Mouse (Mus musculus): ENCODE results near the gene Rnf40. TPM values are rescaled to one million over a fixed set of nuclear protein-coding genes. Genes with fewer than 3 reads are reported as not detected.
A peak's percentile ranks its signal among the peaks of the same experiment; 100 is the strongest.

Rnf40 gene
- polyA plus RNA-seq, 1 experiment from 2014 or later: 12.4 TPM

DNA sequence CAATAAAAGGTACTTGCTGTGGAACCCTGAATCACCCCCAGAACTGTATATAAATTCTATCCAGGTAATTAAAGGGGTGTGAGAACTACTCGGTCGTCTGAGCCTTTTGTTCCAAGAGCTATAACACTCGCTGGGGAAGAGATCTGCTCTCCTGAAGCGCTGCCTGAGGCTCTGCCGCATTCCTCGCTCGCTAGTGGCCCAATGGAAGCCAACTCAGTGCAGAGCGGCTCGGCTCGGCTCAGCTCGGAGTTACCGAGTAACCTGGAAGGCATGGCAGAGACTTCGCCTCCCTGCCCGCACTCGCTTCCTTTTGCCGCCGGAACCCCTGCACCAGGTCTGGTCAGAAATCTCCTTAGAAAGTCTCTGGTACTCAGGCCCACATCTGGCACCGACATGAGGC is 63.5 kb downstream of the Rnf40 start:
- Histone ChIP-seq H3K4me3 (ENCODE audit: low read depth, low read length) (no peak overlapping the region), H3K9ac (replicated peaks) (0 out of 2 replicates have a peak overlapping the region, but pooled peaks have one; percentile 26), H3K4me1 (ENCODE audit: insufficient read depth) (no peaks in the 10 kb centered on the region), H3K9me3 (ENCODE audit: low read length) (no peaks in the 10 kb centered on the region), H3K4me2 (ENCODE audit: low read depth, low read length) (peak overlapping the region; percentile 47), H3K27ac (ENCODE audit: low read depth) (no peak overlapping the region), H3K27me3 (ENCODE audit: insufficient read depth, low read length) (no peaks in the 10 kb centered on the region), H3K36me3 (replicated peaks; ENCODE audit: insufficient read depth, low read length) (no peaks in the 10 kb centered on the region)
- DNase-seq (peak; percentile 31), ATAC-seq (peak; percentile 49; the same call in 1 of the 2 replicates)
- TF ChIP-seq CTCF (IDR thresholded peaks at IDR 0.05; ENCODE audit: low read depth) (no peak), EP300 (IDR thresholded peaks at IDR 0.05; ENCODE audit: low read depth) (no peak)
- WGBS (ENCODE audit: insufficient replicate concordance): 32% methylated on average over 18 of the region's 18 CpGs

GRCm38 (mm10) chr7:127654318-127654717 is 65.8 kb downstream of the Rnf40 start:
- Histone ChIP-seq H3K4me3 (ENCODE audit: low read depth, low read length) (no peak overlapping the region), H3K9ac (replicated peaks) (no peak overlapping the region), H3K27me3 (ENCODE audit: insufficient read depth, low read length) (no peaks in the 10 kb centered on the region), H3K4me2 (ENCODE audit: low read depth, low read length) (no peak overlapping the region), H3K36me3 (replicated peaks; ENCODE audit: insufficient read depth, low read length) (no peaks in the 10 kb centered on the region), H3K27ac (ENCODE audit: low read depth) (no peak overlapping the region), H3K9me3 (ENCODE audit: low read length) (no peaks in the 10 kb centered on the region), H3K4me1 (ENCODE audit: insufficient read depth) (no peaks in the 10 kb centered on the region)
- ATAC-seq (no peak), DNase-seq (no peak)
- 72% methylated on average over 10 of the region's 10 CpGs for WGBS (ENCODE audit: insufficient replicate concordance)
- TF ChIP-seq EP300 (IDR thresholded peaks at IDR 0.05; ENCODE audit: low read depth) (no peak), CTCF (IDR thresholded peaks at IDR 0.05; ENCODE audit: low read depth) (no peak)

Other genes with a start within 250 kb of the Rnf40 start
- 4.8 and 6.4 TPM in 2 replicates for gene Zfp768, start 243.2 kb upstream of the Rnf40 start, polyA plus RNA-seq (2015; fragmentation: Nextera tagmentation; extraction: Ambion mirVana)
- gene Zfp747, start 212.7 kb upstream of the Rnf40 start, polyA plus RNA-seq (2015; fragmentation: Nextera tagmentation; extraction: Ambion mirVana): 1.5 TPM in 2 replicates
- 0.89 and 1.2 TPM in 2 replicates for gene 9130019O22Rik, start 201.6 kb upstream of the Rnf40 start, polyA plus RNA-seq (2015; fragmentation: Nextera tagmentation; extraction: Ambion mirVana)
- 1.9 and 2.6 TPM in 2 replicates for gene E430018J23Rik, start 195.1 kb upstream of the Rnf40 start, polyA plus RNA-seq (2015; fragmentation: Nextera tagmentation; extraction: Ambion mirVana)
- 0.98 and 1.1 TPM in 2 replicates for gene Zfp764, start 181.9 kb upstream of the Rnf40 start, polyA plus RNA-seq (2015; fragmentation: Nextera tagmentation; extraction: Ambion mirVana)
- 8.7 and 10.1 TPM in 2 replicates for gene Zfp688, start 166.7 kb upstream of the Rnf40 start, polyA plus RNA-seq (2015; fragmentation: Nextera tagmentation; extraction: Ambion mirVana)
- gene Zfp689, start 139.6 kb upstream of the Rnf40 start, polyA plus RNA-seq (2015; fragmentation: Nextera tagmentation; extraction: Ambion mirVana): 1.4 and 1.5 TPM in 2 replicates
- 16.0 and 17.6 TPM in 2 replicates for gene Prr14, start 129.2 kb upstream of the Rnf40 start, polyA plus RNA-seq (2015; fragmentation: Nextera tagmentation; extraction: Ambion mirVana)
- 4.7 TPM in 2 replicates for gene Fbrs, start 109.6 kb upstream of the Rnf40 start, polyA plus RNA-seq (2015; fragmentation: Nextera tagmentation; extraction: Ambion mirVana)
- gene Srcap, start 76.8 kb upstream of the Rnf40 start, polyA plus RNA-seq (2015; fragmentation: Nextera tagmentation; extraction: Ambion mirVana): 6.7 and 7.7 TPM in 2 replicates
- 3.6 and 4.1 TPM in 2 replicates for gene Gm42715, start 69.2 kb upstream of the Rnf40 start, polyA plus RNA-seq (2015; fragmentation: Nextera tagmentation; extraction: Ambion mirVana)
- gene Tmem265, start 27.4 kb upstream of the Rnf40 start, polyA plus RNA-seq (2015; fragmentation: Nextera tagmentation; extraction: Ambion mirVana): 3.3 and 3.5 TPM in 2 replicates
- gene Phkg2, start 15.4 kb upstream of the Rnf40 start, polyA plus RNA-seq (2015; fragmentation: Nextera tagmentation; extraction: Ambion mirVana): 14.5 and 17.0 TPM in 2 replicates
- gene Ccdc189, start 172 bp upstream of the Rnf40 start, polyA plus RNA-seq (2015; fragmentation: Nextera tagmentation; extraction: Ambion mirVana): 4.4 and 4.7 TPM in 2 replicates
- 1.8 and 2.0 TPM in 2 replicates for gene Zfp629, start 27.0 kb downstream of the Rnf40 start, polyA plus RNA-seq (2015; fragmentation: Nextera tagmentation; extraction: Ambion mirVana)
- 20.1 and 26.5 TPM in 2 replicates for gene Bcl7c, start 120.2 kb downstream of the Rnf40 start, polyA plus RNA-seq (2015; fragmentation: Nextera tagmentation; extraction: Ambion mirVana)
- 7.9 and 10.0 TPM in 2 replicates for gene Ctf1, start 124.0 kb downstream of the Rnf40 start, polyA plus RNA-seq (2015; fragmentation: Nextera tagmentation; extraction: Ambion mirVana)
- not detected in 2 replicates for gene Ctf2, start 143.4 kb downstream of the Rnf40 start, polyA plus RNA-seq (2015; fragmentation: Nextera tagmentation; extraction: Ambion mirVana)
- 1.6 and 1.9 TPM in 2 replicates for gene Fbxl19, start 155.8 kb downstream of the Rnf40 start, polyA plus RNA-seq (2015; fragmentation: Nextera tagmentation; extraction: Ambion mirVana)
- gene Orai3, start 181.0 kb downstream of the Rnf40 start, polyA plus RNA-seq (2015; fragmentation: Nextera tagmentation; extraction: Ambion mirVana): 19.2 and 21.1 TPM in 2 replicates
- 5.5 and 7.3 TPM in 2 replicates for gene Setd1a, start 187.9 kb downstream of the Rnf40 start, polyA plus RNA-seq (2015; fragmentation: Nextera tagmentation; extraction: Ambion mirVana)
- 0.26 TPM in 1 of 2 replicates, not detected in the other for gene Gm49388, start 196.8 kb downstream of the Rnf40 start, polyA plus RNA-seq (2015; fragmentation: Nextera tagmentation; extraction: Ambion mirVana)
- 218 and 224 TPM in 2 replicates for gene Hsd3b7, start 211.8 kb downstream of the Rnf40 start, polyA plus RNA-seq (2015; fragmentation: Nextera tagmentation; extraction: Ambion mirVana)
- gene Stx4a, start 235.5 kb downstream of the Rnf40 start, polyA plus RNA-seq (2015; fragmentation: Nextera tagmentation; extraction: Ambion mirVana): 15.8 and 17.5 TPM in 2 replicates
- 0.18 and 0.48 TPM in 2 replicates for gene Stx1b, start 235.8 kb downstream of the Rnf40 start, polyA plus RNA-seq (2015; fragmentation: Nextera tagmentation; extraction: Ambion mirVana)

All from liver, postnatal 0 days (tissue).